Mouse (Mus musculus) layer of hippocampus, postnatal 14 days (tissue): ENCODE results near the gene Prkacb. TPM values are rescaled to one million over a fixed set of nuclear protein-coding genes. Genes with fewer than 3 reads are reported as not detected.

ENCODE experiments used
- DNase-seq, 2 experiments: peaks; one replicate each; pipeline ENCODE4 v3.0.0; 2021 to 2022; ENCODE audit warnings: low spot score in 2 of 2, mixed read lengths in 1 of 2
- long read RNA-seq, 2 experiments: library from polyadenylated mRNA; stranded (forward); transcript quantifications; one replicate each; pipeline ENCODE4 v2.0.0; 2021
- total RNA-seq, 2 experiments: library from RNA; stranded (reverse); gene quantifications; 2 replicates each; pipeline ENCODE4 v1.2.3; 2021

Gene Prkacb
- 100 to 1,000 TPM; 214 to 231 TPM for total RNA-seq
- long read RNA-seq, experiment 1, full-length matches to known transcripts: 183 of 216 reads
- long read RNA-seq, experiment 1, partial matches to known transcripts: 6 of 216 reads
- long read RNA-seq, experiment 1, other reads (novel, unspliced or antisense): 27 of 216 reads
- long read RNA-seq, experiment 2, full-length matches to known transcripts: 183 of 219 reads
- long read RNA-seq, experiment 2, partial matches to known transcripts: 6 of 219 reads
- long read RNA-seq, experiment 2, other reads (novel, unspliced or antisense): 30 of 219 reads

DNA sequence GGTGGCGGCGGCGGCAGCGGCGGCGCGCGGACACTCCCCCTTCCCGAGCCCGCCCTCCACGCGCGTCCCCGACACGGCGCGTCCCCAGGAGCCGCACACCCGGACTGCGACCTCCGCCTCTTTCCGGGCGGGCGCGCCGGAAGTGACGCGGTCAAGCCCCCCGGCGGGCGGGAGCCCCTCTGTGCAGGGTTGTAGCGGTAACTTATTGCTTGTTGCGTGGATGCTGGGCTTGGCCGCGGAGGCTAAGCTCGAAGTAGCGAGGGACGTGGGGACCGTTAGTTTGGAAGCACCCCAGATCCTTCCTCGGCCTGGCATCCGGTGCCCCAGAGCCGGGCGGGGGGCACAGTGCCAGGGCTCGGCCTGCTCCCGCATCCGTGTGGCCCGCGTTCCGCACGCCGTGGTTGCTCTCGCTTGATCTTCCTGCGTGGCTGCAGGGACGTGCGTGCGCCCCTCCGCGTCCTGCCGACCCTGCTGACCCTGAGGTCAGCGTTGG, at the start of gene Prkacb:
TSS of gene Prkacb (minus strand) at position 90 of the 493 bp plus-strand sequence.
- peak; percentile 93 to 94 for DNase-seq

DNA sequence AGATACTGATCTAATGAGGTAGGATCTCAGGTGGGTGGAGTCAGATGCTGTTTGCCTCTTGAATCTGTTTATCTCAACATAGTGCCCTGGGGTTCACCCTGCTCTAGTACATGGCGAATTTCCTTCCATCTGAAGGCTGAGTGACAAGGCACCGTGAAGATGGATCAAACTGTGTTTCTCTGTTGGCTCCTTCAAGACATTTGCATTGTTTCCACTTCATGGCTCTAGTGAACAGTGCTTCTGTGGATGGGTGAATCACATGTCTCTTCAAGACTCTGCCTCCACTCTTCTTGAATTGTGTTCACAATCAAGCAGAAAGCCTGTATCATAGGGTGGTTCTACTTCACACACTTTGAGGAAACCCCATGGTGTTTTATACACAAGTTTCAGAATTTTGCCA, 47.5 kb upstream of the Prkacb start:
- no peak for DNase-seq

DNA sequence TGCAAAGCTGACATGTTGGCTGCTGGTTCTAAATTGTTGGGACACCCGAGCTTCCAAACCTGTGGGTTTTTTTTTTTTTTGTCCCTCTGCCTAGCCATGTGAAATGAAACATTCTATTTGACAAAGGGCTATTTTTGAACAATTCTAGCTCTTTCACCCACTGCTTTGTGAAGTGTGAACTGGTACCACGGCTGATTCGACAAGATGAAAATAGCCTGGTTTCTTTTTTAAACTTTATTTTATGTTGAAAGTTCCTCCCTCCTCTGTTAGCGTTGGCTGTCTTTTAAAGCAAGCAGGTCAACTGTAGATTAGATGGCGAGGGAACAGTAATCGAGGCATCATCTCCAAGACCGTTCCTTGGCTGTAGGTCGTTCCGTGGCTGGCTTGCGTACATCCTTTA, 44.6 kb upstream of the Prkacb start:
- DNase-seq: no peak

DNA sequence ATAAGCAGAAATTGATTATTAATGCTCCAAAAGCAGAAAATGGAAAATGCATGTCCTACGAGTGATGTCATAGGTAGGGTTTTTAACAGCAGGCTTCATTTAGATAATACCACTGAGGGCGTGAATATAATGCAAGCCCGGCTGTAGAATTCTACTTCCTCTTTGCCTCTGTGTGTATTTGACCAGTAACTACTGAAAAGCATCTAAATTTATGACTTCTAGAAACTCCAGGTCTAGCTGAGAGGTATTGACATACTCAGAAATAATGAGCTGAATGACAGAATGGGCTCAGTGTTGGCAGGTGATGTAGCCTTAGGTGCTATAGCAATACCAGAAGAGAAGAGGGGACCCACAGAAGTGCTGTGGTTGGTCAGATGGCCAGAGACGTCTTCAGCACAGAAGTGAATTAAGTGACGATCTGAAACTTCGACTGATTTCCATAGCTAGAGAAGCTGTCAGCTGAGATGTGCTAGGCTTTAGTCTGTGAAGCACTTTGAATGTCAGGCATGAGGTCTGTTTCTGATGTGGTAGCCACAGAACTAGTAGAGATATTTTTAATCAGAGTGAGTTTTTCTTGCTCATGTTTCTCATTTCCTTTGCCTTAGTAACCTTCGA, 41.8 kb upstream of the Prkacb start:
- no peak for DNase-seq

DNA sequence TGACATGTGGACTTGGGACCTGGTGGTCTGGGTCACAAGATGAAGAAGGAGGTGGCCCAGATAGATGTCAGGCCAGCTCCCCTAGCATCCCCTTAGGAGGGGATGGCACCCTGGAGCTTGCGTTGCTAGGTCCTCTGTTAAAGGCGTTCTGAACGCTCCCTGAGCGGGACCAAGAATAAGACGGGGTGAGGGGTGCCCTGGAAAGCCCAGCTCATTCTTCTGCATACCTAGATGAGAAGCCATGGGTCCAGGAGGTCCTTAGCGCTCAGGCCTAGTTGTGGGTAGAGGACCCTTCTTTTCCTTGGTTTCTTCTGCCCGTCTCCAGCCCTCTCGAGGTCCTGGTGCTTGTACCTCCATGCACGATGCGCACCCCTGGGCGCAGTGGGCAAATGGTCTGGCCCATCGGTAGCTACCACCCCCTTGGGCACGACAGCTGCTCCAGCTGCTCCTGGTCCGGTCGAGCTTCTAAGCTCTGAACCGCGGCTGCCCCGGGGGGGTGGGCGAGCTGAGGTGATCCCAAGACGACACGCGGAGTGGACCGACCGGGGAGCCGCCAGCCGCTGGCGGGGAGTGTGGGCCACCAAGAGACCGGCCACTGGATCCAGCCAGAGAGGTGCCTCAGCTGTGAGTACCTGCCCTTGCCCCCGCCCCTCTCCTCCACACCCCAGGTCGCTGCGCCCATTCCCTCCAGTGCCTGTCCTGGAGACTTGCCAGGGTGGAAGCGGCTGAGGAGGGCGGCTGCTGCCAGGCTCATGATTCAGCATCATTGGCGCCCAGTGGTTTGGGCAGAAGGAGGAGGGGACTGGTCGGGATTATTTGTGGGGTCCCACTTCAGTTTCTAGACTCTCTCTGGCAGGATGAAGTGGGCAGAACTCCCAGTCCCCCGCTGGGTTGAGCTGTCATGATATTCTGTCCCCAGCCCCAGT, 39.4 kb upstream of the Prkacb start, which contains the start of gene Ttll7:
TSS of gene Ttll7 (plus strand) at position 402 of the 926 bp plus-strand sequence.
- DNase-seq: peak; percentile 83 to 84

DNA sequence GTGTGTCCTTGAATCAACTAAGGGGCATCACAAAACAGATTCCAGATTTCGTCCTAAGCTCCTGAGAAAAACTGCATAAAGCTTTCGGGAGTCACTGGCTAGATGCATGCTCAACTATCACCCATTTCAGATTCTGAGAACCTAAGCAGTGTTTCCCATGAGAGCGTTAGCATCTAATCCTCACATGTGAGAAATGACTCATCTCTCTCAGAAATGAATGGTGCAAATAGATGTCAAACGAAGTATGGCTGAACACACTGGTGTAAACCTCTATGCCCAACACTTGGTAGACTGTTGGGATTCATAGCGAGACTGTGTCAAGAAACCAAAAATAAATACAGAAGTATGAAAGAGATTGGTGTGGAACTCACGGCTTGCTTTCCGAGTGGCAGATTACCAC, 36.6 kb upstream of the Prkacb start:
- no peak for DNase-seq

DNA sequence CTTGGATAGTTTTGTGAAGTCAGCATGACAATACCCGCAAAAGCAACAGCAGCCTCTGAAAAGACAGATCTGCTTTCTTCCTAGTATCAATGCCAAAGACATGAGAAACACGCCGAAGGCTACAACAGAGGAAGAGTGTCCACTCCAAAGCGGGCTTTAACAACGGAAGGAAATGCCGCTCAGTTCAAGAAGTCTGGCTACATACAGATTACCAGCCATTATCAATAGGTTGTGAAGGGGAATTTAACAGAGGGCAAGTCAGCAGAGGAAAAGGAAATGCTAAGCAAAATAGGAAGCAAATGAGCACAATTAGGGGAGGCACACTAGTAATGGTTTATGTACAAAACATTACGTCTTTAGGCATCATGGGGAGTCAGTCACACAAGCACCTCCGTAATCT, 35.3 kb upstream of the Prkacb start:
- DNase-seq: no peak

DNA sequence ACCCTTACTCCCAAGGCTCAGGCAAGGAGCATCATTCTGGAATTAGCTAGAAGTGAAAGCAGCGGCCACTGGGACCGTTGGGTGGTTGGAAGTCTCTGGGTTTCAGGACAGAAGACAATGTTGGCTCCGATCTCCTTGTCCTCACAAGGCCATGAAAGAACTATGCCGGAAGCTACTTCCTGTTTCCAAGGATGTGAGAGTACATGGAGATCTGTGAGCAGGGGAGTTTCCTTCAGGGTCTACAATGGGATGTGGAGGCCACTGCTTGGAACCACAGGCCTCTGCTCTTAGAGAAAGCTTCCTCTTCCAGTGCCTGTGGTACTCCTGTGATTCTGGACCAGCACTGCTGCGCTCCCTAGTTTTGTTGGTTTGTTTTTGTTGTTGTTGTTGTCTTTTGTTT, 33.4 kb upstream of the Prkacb start:
- no peak for DNase-seq

DNA sequence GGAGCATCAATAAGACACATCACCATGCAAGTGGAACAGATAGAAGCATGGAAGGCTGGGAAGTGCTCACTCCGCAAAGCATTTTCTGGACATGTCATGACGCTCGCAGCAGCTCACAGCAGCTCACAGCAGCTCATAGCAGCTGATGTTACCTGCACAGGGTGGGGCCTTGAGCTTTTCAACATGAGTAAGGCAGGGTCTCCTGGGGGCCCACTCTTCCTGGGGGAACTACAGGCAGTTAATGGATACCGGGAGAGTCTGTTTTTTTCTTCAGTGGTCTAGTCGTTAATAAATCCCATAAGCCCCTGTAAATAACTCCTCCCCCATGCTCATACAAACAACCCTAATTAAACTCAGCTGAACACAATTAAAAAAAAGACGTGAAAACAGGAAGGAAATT, 30.7 kb upstream of the Prkacb start:
- DNase-seq: no peak

DNA sequence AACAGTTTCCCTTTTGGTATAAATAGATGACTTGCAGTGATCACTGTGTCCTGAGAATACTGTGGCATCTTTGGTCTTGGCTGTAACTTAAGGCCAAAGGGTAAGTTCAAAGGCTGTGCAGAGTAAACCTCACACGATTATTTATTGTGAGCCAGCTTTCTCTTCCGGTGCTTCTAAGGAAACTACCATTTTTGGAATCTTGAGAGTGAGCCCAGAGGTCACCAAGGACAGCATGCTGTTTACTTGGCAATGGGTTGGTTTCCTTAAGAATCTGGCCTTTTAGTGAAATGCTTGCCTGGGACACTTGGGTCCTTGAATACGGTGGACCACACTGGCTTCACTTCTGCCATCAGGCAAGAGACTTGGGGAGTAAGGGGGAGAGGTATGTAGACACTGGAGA, 30.0 kb upstream of the Prkacb start:
- DNase-seq: no peak

DNA sequence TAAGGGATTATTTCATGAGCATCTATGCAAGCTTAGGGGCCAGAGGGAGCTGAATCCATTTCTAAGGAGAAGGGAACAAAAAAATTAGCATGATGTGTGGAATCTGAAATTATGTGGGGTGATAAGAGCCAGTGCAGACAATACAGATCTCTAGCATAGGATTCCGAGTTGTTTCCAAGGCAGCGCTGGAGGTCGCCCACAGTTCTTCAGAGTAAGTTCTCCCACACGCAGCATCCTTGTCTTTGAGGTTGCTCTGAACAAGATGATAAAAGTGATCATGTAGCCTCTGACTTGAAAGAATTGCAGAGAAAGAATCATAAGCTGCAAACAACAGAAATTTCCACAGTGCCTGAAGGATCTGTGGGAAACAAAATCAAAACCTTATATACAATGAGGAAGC, 7.9 kb upstream of the Prkacb start:
- no peak for DNase-seq

DNA sequence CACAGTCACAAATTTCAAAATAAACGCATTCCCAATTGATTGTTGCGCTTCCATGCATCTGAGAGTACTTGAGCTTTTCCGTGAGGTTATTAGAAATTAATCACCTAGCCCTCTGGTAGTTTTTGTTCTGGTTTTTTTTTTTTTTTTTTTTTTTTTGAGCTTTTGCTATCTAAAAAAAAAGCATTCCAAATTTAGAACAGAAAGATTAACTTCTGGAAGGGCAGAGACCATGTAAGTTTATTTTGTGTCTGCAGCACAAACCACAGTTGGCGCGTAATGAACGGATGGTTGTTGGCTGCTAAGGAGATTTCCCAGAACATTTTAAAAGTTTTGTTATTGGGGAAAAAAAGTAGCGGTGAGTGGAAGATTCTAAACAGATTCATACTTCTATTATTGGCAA, 834 bp upstream of the Prkacb start:
- DNase-seq: no peak

DNA sequence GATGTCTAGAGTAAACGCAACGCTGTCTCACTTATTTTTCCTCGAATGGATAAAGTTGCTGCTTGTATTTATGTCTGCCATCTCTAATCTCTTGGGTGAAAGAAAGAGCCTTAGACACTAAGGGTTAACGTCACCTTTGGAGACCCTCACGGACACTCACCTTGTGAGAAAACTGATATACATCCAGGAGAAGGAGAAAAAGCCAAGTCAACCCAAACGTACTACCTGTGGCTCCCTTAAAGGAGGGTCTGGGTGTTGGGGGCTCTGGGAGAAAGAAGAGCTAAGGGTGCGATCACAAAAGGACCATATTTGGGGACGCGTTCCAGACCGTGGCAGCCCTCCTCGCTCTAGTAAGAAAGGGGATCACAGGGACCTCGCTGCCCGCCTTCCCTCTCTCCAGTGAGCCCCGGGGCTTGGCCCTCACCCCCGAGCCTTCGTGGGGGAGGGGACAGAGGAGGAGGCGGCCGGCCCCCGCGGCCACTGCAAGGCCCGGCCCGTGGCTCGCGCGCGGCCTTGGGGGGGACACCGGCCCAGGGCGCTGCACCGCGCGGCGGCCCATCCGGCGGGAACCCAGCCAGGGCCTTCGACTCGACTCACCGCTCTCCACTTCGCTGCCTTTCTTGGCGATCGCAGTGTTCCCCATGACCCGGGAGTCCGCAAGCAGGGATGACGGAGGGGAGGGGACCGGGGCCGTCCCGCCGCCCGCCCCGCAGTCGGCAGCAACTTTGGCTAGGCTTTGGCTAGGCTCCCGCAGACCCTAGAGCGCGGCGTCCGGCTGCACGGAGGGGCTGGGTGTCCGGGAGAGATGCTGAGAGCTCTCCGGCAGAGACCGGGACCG, 530 bp downstream of the Prkacb start:
- peak in 1 of 2 experiments; percentile 12 for DNase-seq

DNA sequence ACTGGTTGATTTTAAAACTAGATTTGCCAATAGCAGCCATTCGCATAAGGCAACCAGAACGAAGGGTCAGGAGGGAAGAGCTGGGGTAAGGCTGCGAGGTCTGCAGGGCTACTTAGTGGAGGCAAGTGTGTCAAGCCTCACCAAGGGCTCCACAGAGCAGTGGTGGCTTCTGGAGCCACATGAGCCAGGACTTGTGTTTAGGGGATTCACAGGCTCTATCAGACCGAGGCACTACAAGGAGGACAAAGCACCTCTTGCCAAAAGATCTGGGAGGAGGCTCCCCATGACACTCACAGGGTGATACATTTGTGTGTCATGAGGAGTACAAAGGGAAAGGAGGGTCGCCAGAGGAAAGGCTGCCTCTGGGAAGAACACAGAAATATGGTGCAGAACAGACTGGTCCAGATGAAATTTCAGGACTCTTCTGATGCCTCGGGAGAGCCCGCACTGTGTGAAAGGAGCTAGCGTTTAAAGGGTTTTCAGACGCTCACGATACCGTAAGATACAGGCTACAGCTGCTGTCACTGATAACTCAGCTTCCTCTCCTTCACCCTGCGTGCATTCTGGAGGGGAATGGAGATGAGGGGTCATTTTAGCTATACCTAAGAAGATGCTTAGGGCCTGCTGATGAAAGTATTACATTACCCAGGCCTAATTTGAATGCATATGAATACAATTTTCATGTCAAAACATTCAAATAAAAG, 19.1 kb downstream of the Prkacb start:
- no peak for DNase-seq

DNA sequence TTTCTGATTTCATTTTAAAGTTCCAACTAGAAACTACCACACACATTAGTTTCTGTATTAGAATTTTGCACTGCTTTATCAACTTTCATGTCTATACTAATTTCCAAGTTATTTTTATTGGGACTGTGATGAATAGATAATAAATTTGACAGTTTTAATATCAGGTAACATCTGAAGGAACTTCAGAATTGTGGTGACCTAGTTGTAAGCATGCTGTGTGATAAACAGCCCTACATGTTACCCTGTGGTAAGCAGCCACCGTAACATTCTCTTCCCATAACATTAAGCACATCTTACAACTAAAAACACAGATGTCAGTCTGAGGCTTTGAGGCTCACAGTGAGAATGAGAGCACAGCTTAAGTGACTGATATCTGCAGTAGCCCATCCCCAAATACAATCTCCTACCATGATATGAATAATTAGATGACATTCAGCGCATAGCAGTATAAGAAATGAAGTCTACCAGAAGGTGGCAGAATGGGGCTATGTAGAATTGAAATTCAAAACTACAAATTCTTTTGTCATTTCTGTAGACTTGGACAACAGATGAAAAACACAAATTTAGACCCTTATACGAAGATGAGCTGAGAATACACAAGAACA, 20.5 kb downstream of the Prkacb start:
- peak in 1 of 2 experiments; percentile 51 for DNase-seq

DNA sequence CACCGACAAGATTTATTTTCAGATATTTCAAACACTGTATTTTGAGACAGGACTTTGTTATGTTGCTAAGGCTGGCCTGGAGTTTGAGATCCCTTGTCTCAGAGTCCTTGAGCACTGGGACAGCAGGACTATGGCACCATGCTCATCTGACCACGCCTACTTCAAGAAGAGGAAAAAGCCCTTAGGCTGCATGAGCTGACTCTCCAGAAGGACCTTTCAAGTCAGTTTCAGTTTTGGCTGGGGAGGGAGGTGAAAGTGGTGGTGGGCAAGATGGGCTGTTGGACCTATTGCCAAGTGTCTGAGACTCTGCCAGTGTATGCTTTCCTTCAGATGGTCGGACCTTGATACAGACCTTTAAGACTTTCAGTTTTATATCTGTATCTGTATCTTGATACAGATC, 28.6 kb downstream of the Prkacb start:
- no peak for DNase-seq

DNA sequence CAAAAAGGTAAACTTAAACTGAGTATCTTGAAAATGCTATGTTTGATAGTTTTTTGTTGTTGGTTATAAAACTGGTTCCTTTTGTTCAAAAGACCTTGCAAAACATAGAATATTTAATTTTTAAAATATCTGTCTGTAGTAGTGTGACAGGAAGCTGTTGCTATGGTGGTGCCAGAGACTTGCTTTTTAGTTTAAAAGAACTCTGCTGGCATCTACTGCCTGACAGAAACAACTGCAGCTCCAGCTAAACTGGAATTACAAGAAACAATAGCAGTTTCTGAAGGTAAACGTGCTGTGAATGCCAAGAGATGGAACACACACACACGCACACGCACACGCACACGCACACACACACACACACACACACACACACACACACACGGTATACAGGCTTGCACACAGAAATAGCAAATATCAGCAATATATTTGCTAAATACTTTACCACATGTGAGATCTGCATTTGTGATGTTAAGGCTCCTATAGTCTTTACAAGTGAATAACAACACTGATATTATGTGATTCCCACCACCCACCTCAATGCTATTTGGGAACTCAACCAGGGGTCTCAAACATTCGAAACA, 29.1 kb downstream of the Prkacb start:
- peak in 1 of 2 experiments; percentile 66 for DNase-seq

DNA sequence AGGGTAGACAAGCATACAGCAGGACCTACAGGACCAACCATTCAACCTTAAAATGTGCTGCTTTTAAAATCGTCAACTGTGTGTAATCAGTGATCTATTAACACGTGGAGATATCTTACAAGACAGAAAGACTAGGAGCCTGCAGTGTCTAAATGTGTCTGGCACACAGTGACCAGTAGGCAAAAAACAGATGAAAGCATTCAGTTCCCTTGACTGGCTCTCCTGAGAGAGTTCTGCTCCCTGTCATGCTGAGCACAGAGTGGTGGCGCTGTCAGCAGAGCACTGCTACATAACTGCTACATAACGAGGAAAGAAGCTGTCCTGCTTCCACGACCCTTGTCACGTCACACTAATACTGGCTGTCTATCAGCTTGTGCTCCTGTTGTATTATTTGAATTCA, 30.2 kb downstream of the Prkacb start:
- no peak for DNase-seq

DNA sequence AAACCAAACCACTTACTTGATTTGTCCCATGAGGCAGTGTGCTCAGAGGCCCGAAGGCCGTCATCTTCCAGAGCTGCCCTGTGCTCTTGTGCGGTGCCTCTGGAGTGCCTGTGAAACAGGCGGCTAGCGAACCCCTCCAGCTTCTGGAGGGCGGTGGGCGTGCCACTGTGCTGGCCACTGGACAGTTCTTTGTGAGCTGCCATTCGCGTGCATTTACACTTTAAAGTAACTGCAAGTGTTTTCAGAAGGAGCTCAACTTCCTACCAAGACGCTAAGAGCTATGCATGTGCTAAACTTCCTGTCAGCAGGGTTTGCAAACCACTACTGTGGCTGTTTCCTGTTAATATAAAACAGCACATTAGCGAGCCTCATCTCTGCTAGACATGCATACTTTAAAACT, 31.7 kb downstream of the Prkacb start:
- no peak for DNase-seq
